Mouse (Mus musculus) skeletal muscle tissue, adult 2 months (tissue): ENCODE data around the gene Hpn.
A peak's percentile ranks its signal among the peaks of the same experiment; 100 is the strongest.

ENCODE experiments used
- DNase-seq: peaks from one replicate; pipeline ENCODE4 v3.0.0-alpha.2; 2012; ENCODE audit warnings: low read depth, low spot score

Gene Hpn

GRCm38 (mm10) chr7:31081106-31081505, 34.0 kb downstream of the Hpn start:
- no peak for DNase-seq

GRCm38 (mm10) chr7:31080611-31081010, 34.5 kb downstream of the Hpn start:
- DNase-seq, result no peak

DNA sequence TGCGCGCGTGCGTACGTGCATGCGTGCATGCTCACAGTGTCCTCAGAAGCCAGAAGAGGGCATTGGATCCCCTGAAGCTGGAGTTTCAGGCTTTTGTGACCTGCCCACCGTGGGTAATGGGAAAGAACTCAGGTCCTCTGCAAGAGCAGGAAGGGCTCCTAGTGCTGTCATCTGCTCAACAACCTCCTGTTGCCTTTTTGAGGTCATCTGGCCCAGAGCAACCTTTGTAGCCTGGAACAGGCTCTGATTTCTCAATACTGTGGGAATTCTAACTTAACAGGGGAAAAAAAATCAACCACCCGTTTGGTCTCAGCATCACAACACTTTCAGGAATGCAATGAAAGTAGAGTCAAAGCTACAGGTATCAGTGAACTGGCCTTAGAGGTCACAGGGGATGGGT, 35.4 kb downstream of the Hpn start:
- no peak for DNase-seq

DNA sequence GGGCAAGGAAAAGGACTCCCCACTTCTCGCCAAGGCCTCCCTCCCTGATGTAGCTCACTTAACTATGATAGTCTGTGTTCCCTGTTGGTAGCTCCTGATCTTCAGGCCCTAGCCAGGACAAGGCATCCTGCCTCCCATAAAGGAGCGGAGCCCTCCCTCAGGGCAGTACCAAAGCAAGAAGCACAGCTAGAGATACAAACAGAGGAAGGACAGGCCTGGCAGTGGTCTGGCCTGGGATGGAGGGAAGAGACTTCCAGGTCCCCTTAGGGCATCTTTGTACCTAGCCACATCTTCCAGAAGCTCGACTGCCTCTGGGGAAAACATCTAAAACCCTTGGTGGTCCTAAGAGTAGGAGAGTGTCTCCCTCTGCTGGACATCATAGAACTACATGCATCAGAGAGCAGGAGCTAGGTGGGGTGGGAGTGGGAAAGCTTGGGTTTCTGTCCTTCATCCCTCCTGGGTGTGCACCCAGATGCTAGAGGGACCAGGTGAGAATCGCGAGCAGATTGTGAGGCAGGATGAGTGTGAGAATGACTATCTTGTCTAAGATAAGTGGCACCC, 37.1 kb downstream of the Hpn start:
- no peak for DNase-seq

- no peak for DNase-seq
These were observed 37.6 kb downstream of the Hpn start for GRCm38 (mm10) chr7:31077470-31077869.

DNA sequence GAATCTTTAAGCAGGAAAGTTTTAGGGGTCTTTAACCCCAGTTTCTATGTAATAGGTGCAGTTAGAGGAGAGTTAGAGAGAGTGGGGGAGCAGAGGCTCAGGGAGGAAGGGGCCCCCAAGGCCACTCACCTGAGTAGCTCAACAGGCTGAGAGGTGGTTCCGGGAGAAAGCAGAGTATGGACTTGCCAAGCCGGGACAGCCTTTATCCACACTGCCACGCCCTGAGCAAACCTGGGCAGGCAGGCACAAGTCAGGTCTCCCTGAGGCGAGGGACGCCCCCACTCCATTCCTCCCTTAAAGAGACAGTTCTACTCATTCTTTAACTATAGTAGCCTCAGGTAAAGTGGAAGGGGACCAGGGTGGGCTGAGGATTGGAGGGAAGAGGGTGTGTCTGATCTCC, 38.6 kb downstream of the Hpn start, which contains the start of gene Fxyd3:
Fxyd3 (minus strand) TSS at position 213 of the 400 bp plus-strand sequence.
- no peak for DNase-seq

DNA sequence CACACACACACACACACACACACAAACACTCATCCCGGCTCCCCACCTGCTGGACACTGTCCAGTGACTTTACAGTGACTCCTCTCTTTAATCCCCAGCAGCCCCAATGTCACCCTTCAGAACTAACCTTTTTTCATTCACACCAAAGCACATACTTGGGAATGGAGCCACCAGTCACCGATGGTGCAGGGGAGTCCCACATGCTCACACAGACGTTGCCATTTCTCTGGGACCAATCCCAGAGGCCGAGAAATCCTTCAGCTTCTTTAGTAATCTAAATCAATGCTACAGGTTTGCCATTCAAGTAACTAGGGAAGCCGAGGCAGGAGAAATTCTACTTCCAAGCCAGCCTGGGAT, 40.4 kb downstream of the Hpn start:
- DNase-seq, result no peak

- DNase-seq, result no peak
These were observed 40.9 kb downstream of the Hpn start for GRCm38 (mm10) chr7:31074061-31074712.

GRCm38 (mm10) chr7:31073546-31073945, 41.5 kb downstream of the Hpn start:
- no peak for DNase-seq

DNA sequence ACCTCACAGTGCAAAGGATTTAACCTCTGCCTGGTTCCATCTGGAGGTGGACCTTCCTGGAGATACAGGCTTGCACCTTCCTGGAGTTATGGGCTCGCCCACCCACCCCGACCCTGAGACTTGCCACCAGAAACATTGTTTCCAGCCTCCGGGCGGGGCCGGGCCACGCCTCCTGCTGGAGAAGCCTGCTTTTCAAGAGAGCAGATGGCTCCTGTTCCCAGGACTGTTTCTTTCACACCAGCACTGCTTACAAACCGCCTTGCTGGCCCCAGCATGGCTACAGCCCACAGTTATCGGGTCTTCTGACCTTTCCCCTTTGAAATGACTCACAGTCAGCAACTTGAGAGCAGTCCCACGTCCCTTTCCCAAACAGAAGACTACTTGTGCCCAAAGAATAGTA, 42.8 kb downstream of the Hpn start:
- DNase-seq, result no peak

GRCm38 (mm10) chr7:31070324-31070723, 44.8 kb downstream of the Hpn start:
- no peak for DNase-seq

GRCm38 (mm10) chr7:31069491-31069890, 45.6 kb downstream of the Hpn start:
- no peak for DNase-seq

GRCm38 (mm10) chr7:31067836-31068235, 47.3 kb downstream of the Hpn start:
- DNase-seq, result no peak

- DNase-seq, result no peak
These were observed 52.0 kb downstream of the Hpn start for GRCm38 (mm10) chr7:31063074-31063560.

- DNase-seq, result no peak
These were observed 54.5 kb downstream of the Hpn start for GRCm38 (mm10) chr7:31060621-31061010.

DNA sequence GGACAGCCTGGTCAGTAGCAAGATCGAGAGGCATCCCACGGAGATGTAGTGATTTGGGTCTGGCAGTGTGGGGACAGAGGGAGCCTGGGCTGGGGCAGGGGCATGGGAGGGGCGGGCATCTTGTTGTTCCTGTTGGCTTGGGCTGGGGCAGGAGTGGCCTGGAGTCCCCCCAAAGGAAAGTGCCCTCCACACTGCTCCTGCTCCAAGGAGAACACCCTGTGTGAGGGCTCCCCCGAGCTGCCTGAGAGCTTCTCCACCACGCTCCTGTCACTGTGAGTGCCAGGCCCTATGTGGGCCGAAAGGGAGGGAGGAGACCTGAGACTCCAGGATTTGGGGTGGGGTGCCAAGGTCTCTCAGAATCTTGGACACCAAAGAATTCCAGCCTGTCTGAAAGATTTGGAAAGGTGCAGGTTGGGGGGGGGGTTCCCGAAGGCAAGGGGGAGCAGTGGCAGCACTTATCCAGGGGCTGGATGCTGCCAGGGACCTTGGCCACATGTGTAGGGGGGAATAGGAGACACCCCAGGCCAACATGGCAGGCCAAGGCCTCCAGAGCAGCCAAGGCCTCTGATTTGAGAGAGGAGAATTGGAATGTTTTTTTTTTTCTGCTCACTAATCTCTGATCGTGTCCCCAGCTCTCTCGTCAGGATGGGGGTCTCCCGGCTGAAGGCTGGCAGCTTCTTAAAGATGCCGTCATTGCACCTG, 55.0 kb downstream of the Hpn start:
- no peak for DNase-seq

- DNase-seq, result peak; percentile 87
These were observed 56.0 kb downstream of the Hpn start, which contains the start of gene Lgi4 for GRCm38 (mm10) chr7:31059108-31059507. Lgi4 (plus strand) TSS chr7:31059342.

- no peak for DNase-seq
These were observed 56.9 kb downstream of the Hpn start for GRCm38 (mm10) chr7:31058211-31058610.

DNA sequence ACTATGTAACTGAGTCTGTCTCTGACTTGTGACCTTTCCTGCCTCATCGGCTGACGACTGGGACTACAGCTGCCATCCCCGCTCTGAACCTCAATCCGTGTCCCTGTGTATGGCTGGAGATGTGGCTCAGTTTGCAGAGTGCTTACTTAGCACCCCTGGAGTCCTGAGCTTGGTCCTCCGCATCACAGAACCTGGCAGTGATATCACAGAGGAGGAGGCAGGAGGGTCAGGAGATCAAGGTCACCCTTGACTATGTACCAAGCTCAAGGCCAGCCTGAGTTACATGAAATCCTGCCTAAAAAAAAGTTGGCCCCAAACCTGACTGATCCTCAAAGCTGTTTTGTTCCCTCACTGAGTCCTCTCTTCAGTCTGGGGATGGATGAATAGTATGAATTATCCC, 57.4 kb downstream of the Hpn start:
- DNase-seq, result no peak

GRCm38 (mm10) chr7:31057071-31057470, 58.0 kb downstream of the Hpn start, which contains the start of gene Fxyd1:
Fxyd1 (minus strand) TSS chr7:31057199.
- no peak for DNase-seq

- no peak for DNase-seq
These were observed 58.6 kb downstream of the Hpn start for GRCm38 (mm10) chr7:31056448-31056847.

DNA sequence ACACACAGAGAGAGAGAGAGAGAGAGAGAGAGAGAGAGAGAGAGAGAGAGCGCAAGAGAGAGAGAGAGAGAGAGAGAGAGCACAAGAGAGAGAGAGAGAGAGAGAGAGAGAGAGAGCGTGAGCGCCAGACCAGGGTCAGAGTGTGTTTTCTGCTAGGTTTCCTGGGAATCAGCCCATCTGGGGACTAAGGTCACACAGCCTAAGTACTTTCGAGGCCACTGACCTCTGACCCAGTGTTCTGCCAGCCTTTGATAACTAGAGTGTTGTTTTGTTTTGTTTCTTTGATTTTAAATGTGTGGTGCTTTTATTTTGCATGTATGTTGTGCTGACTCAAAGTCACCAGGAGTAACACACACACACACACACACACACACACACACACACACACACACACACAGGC, 59.2 kb downstream of the Hpn start:
- peak; percentile 60 for DNase-seq

DNA sequence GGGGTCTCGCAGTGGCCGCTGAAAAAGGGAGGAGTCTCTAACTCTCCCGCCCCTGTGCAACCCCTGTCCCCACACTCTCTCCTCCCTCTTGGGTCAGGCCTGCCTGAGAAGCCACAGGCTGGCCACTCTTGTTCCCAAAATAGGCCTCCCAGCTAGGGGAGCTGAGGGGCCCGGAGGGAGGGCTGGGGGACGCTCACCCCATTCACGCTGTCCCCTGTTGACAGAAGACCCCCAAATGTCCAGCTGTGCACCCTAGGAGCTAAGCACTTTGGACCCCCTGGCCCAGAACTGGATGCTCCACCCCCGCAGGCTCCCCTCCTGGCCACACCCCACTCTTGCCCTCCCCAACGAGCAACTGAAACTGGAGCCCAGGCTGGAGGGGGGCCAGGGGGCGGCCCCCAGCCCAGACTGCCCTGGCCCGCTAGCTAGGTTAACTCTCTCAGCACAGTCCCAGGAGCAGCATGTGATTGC, 59.7 kb downstream of the Hpn start:
- peak; percentile 95 for DNase-seq
